Mouse (Mus musculus): ENCODE data around the gene Anpep. TPM values are rescaled to one million over a fixed set of nuclear protein-coding genes. Genes with fewer than 3 reads are reported as not detected.

Anpep gene
- 1 to 10 TPM; 3.3 to 4.7 TPM for total RNA-seq (2021)
- long read RNA-seq, experiment 1, partial matches to known transcripts = 0 of 2 reads
- long read RNA-seq, experiment 1, other reads (novel, unspliced or antisense) = 0 of 2 reads
- long read RNA-seq, experiment 2, partial matches to known transcripts = 0 of 4 reads
- long read RNA-seq, experiment 2, other reads (novel, unspliced or antisense) = 1 of 4 reads

GRCm38 (mm10) chr7:79860811-79861210 is at the start of gene Anpep:
Anpep (minus strand) TSS chr7:79861059.
- DNase-seq (ENCODE audit: low spot score in 2 of 2) = no peak

GRCm38 (mm10) chr7:79907356-79907755 is 46.5 kb upstream of the Anpep start:
- no peak for DNase-seq (ENCODE audit: low spot score in 2 of 2)
- TF ChIP-seq CTCF (conservative IDR thresholded peaks at IDR 0.05) = no peak
- H3K27ac ChIP-seq = no peak overlapping the region
- H3K4me3 ChIP-seq = no peak overlapping the region

More at GRCm38 (mm10) chr7:79860811-79861210, at the start of gene Anpep:
- Histone ChIP-seq H3K27ac (no peak within 1 kb of the TSS), H3K4me3 (no peak within 1 kb of the TSS)
- no peak for TF ChIP-seq CTCF (conservative IDR thresholded peaks at IDR 0.05)

DNA sequence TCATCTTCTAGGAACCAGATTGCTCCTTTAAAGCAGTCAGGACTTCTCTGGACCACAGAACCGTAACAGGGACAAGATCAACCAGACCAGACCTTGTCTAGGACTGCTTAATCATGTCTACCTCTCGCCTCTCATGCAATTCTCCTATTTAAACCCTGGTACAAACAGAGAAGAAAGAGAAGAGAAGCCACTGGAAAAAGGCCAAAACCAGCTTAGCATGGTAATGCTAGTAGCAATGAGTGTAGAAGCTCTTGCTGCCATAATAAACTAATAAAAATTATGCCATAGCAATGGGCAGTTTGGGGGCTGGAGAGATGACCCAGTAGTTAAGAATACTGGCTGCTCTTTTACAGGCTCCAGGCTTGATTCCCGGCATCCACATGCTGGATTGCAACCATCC is 46.1 kb upstream of the Anpep start:
- DNase-seq (ENCODE audit: low spot score in 2 of 2) = no peak
- TF ChIP-seq CTCF (conservative IDR thresholded peaks at IDR 0.05) = no peak
- no peak overlapping the region for H3K4me3 ChIP-seq
- no peak overlapping the region for H3K27ac ChIP-seq

GRCm38 (mm10) chr7:79905193-79905592 is 44.3 kb upstream of the Anpep start:
- Histone ChIP-seq H3K4me3 (no peak overlapping the region), H3K27ac (no peak overlapping the region)
- no peak for TF ChIP-seq CTCF (conservative IDR thresholded peaks at IDR 0.05)
- no peak for DNase-seq (ENCODE audit: low spot score in 2 of 2)

- DNase-seq (ENCODE audit: low spot score in 2 of 2) = no peak
- H3K27ac ChIP-seq = no peak overlapping the region
- H3K4me3 ChIP-seq = no peak overlapping the region
- TF ChIP-seq CTCF (conservative IDR thresholded peaks at IDR 0.05) = no peak
These were observed 42.4 kb upstream of the Anpep start for GRCm38 (mm10) chr7:79903160-79903792.

DNA sequence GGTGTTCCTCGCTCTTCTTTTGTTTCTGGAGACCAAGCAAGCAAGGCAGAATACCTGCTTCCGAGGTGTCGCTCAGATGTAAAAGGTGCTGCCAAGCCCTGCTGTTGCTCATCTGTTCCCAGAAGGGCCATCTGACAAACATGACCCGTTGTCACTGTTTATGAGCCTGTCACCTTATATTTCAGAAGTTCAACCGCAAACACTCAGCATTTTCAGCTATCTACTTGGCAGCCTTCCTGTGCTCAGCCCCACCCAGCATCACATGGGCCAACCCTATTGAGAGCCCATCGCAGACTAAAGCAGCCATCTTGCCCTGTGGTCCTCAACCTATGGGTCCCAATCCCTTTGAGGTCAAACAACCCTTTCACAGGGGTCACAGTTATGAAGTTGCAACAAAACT is 39.9 kb upstream of the Anpep start:
- TF ChIP-seq CTCF (conservative IDR thresholded peaks at IDR 0.05) = no peak
- Histone ChIP-seq H3K27ac (no peak overlapping the region), H3K4me3 (no peak overlapping the region)
- DNase-seq (ENCODE audit: low spot score in 2 of 2) = no peak

DNA sequence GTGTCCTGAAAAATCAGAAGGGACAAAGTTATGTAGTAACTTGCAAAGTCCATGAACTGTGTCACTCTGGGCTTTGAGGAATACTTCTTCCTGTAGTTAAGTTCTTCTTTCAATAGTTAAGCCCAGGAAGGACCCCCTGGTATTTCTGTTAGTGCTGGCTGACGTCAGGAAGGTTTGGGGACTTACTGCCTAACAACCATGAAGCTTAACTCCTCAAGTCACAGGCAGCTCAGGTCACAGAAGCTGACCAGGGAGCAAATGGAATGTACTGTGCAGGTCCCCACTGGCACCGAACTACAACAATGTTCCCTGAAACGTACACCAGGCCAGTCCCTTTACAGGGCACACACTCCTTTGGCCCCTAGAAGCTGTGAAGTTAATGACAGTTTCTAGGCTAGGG is 34.4 kb upstream of the Anpep start:
- TF ChIP-seq CTCF (conservative IDR thresholded peaks at IDR 0.05) = no peak
- no peak overlapping the region for H3K27ac ChIP-seq
- no peak overlapping the region for H3K4me3 ChIP-seq
- no peak for DNase-seq (ENCODE audit: low spot score in 2 of 2)

DNA sequence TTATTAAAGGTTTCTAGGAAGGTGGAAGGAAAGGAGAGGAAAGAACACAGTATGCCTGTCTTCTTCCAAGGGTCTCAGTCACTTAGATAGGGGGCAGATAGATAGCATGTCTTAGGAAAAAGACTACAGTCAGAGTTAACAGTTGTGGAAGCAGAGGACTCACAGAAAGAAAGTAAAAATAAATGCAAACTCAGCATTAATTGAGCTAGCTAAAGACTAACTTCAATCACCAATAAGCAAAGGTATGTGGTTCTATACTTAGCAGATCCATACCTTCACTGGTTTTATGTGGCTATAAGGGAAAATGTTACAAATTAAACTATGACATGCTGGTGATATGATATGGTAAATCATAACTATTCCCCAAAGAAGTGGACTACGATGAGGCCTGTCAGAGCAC is 33.9 kb upstream of the Anpep start:
- no peak for DNase-seq (ENCODE audit: low spot score in 2 of 2)
- Histone ChIP-seq H3K4me3 (no peak overlapping the region), H3K27ac (no peak overlapping the region)
- no peak for TF ChIP-seq CTCF (conservative IDR thresholded peaks at IDR 0.05)

DNA sequence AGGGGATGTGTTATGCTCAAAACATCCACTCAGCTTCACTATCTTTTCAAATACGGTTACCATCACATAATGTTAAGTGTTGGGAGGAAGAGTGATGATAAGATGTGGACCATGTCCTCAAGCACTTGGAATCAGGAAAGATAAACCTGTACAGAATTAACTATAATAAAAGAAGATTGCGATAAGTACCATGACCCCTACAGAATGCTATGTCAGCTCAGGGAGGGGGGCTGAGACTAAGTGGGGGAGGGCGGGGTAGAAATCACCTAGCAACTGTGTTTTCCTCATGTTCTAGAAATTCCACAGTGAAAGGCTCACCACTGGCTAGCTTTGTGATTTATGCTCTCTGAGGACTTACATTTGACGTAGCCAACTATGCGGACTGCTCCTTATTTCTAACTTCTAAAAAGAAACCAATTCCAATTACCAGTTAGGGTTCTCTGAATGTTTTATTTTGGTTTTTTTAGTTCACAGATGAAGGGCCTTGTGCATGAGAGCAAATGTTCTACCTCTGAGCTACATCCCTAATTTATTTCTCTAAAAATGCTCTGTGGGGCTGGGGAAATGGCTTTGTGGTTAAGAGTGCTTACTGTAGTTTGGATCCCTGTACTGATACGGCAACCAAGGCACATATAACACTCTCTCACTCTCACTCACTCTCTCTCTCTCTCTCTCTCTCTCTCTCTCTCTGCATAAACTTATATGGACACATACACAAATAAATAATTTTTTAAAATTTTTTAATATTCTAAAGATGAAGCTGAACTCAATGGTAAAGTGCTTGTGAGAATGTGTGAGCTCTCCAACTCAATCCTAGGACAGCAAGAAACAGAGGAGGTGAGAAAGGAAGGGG is 31.9 kb upstream of the Anpep start:
- TF ChIP-seq CTCF (conservative IDR thresholded peaks at IDR 0.05) = no peak
- H3K4me3 ChIP-seq = no peak overlapping the region
- no peak overlapping the region for H3K27ac ChIP-seq
- no peak for DNase-seq (ENCODE audit: low spot score in 2 of 2)

DNA sequence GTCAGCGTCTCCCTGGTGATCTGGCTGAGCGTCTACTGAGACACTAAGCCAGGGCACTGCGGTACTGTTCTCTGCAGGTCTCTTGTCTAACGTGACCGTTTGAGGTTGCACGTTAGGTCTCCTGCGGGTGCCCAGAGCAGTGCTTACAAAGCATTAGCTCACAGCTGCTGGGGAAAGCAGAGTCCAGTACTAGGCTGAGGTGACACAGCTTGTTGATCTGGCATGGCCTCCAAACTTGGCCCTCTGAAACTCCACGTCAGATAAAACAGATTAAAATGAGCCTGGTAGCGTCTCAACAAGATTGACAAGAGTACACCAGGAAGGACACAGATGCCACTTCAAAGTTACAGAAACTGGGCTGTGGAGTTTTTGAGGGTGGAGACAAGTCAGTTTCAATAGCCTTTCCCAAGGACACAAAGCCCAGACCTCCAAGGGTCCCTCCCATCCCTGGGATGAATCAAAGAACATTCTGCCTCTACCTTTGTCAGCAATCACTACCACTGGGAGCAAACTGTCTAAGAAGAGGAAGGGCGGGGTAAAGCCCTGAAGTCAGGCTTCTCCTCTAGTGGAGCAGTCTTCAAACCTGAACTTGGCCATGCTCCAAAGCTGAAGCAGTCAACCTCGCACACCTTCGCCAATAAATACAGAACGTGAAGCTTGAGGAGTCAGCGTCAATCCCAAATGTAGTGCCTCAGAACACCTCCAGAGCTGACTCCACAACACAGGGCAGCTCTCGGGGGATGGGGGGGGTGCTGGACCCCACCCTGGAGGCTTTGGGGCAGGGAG is 29.8 kb upstream of the Anpep start:
- no peak for DNase-seq (ENCODE audit: low spot score in 2 of 2)
- H3K4me3 ChIP-seq = no peak overlapping the region

DNA sequence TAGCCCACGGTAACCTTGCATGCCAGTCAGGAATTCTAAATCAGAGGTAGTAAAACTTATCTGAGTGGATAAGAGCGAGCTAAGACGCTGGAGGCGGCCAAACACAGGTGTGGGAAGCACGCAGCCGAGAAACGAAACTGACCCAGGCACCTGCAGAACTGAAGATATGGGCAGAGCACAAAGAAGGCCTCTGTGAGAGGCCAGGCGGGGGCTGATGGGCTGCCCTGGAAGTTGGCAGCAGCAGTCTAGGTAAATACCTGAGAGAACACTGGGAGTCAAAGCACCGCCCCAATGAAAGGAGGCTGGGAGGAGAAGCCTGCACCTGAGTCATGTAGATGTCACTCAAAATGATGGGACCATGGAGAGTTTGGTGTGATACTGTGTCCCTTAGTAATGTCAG is 27.7 kb upstream of the Anpep start:
- TF ChIP-seq CTCF (conservative IDR thresholded peaks at IDR 0.05) = no peak
- no peak overlapping the region for H3K27ac ChIP-seq
- DNase-seq (ENCODE audit: low spot score in 2 of 2) = no peak
- H3K4me3 ChIP-seq = no peak overlapping the region

More for the DNA sequence above, 29.8 kb upstream of the Anpep start:
- no peak overlapping the region for H3K27ac ChIP-seq
- no peak for TF ChIP-seq CTCF (conservative IDR thresholded peaks at IDR 0.05)

DNA sequence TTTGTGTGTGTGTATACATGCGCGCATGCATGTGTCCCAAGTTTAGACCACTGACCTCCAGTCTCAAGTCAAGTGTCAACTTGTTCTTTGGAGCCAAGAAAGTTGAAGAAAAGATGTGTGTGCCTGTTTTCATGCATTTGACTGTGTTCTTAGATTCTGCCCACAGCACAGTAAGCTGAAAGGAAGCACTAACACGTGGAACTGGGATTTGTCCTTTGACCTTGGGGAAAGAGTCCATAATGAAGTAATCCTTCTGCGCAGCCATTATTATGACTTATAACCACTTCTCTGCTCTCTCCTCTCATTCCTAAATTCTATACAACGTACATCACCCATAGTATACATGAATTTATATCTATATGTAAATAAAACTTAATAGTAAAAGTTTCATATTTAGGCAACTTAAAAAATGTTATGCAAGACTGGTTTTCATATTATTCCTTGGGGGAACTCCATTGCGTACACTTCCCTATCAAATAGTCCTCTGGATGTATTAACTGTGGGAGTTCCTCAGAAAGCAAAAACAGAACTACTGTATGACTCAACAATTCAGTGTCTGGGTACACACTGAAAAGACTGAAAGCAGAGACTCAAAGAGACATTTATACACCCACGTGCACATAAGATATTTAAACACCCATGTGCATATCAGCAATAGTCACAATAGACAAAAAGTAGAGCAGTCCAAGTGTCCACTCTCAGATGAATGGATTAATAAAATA is 22.9 kb upstream of the Anpep start:
- DNase-seq (ENCODE audit: low spot score in 2 of 2) = no peak
- TF ChIP-seq CTCF (conservative IDR thresholded peaks at IDR 0.05) = no peak
- Histone ChIP-seq H3K4me3 (no peak overlapping the region), H3K27ac (no peak overlapping the region)
